Mouse (Mus musculus) heart, postnatal 14 days (tissue): ENCODE results near the gene Dstn. TPM values are rescaled to one million over a fixed set of nuclear protein-coding genes. Genes with fewer than 3 reads are reported as not detected.

Experiments
- DNase-seq, 2 experiments: peaks; one replicate each; pipeline ENCODE4 v3.0.0; 2021 to 2022
- intact Hi-C: fragments of 180-260 bp; cut with DNase I; formaldehyde crosslinking; loops from one replicate; pipeline ENCODE4 v1.15.1; 2025
- total RNA-seq, 2 experiments: library from RNA; stranded (reverse); gene quantifications; 2 replicates each; pipeline ENCODE4 v1.2.3; 2021

The Dstn gene
- total RNA-seq, 2 experiments from 2014 or later = 321 to 347 TPM

DNA sequence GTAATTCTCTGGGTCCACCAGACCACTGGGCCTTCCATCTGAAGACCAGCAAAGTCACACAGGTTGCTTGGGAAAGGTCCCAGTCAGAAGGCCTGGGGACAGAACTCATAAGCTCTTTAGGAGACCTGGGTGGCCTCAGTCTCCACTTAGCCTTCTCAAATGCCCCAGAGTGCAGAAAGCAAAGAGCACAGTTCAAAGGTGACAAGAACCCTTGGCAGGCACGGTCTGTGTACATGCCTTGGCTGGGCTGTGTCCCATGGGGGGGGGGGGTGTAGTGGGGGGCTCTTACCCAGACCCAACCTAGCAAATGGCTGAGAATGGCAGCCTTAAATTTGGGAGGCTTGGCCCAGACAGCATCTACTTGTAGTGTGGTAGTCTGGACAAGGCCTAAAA lies 35.9 kb downstream of the Dstn start:
- no peak for DNase-seq
- intact Hi-C loops = no loop called here

DNA sequence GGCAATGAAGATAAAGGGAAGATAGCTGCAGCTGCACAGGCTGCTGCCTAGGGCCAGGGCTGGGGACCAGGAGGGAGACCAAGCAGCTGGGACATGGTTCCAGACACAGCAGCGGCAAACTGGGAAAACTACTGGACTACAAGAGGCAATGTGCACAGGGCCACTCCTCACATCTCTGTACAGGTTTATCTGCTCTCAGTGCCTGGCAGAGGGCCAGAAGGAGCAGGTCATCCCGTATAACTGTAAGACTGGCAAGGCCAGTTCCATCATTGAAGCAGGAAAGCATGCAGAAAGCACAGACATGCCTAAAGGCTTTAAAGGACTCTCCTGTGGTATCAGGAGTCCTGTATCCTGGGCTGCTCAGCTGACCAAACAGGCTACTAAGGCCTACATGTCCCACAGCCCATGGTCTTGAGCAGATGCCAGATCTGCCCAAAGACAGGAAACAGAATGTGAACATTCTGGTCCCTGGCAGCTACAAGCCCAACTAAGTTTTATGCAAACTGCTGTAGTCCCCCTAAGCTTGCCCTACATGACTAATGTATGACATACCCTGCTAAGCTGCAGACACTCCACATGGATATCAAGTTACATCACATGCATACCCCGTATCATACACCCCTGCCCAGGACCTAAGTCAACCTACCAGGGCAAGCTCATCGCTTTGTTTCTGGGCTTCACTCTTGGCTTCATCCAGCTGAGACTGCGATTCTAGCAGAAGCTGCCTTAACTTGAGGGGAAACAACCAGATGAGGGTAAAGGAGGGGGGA lies 36.6 kb downstream of the Dstn start:
- peak; percentile 19 to 30 for DNase-seq
- intact Hi-C loops = no loop called here

DNA sequence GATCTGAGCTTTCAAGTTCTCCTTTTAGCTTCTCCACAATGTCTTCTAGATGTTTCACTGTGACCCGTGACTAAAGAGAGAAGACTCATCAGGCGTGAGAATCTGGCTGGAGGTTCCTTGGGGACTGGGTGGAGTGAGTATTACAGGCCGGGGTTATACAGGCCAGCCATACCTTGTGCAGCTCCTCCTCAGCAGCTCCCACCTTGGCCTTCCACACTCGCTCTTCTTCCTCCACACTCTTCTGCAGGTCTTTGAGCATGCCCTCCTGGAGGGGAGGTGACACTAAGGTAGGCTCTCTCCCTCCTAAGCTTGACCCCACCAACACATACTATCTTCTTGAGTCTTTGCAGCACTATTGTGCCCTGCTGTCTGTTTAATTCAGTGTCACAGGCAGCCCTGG lies 38.8 kb downstream of the Dstn start:
- no peak for DNase-seq
- intact Hi-C loops = no loop called here

DNA sequence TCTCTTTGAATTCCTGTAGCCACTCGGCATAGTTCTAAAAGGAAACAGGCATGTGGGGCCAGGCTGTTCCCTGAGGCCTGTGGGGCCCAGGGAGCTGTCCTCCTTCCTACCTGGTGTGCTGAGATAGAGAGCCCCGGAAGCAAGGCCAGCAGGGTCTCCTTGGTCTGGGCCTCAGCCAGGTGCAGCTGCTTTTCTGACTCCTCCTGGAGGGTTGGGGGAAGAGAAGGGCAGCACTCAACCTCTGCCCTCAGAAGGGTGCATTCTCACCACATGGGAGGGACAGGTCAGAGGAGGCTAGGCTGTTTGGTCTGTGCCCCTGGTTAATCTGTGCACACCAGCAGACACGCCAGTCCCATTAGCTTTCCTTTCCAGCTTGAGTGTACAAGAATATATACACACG lies 39.9 kb downstream of the Dstn start:
- no peak for DNase-seq
- intact Hi-C loops = no loop called here

DNA sequence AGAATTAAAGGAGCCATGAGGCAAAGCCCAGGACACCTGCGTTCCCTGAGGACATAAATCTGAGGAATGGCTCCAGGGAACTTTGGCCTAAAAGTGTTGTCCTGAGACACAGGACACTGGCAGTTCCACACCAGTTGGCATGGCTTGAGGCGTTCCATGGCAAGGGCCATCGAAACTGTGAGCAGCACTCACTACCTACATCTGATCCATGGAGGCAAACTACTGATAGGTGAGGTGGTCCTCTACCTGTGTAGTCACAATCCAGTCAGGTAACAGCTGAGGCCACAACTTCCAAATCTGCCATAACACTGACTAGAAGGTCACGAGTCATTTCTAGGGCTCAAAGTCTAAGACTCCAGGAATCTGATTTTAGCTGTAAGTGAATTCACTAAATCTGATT lies 40.6 kb downstream of the Dstn start:
- intact Hi-C loops = no loop called here
- no peak for DNase-seq

DNA sequence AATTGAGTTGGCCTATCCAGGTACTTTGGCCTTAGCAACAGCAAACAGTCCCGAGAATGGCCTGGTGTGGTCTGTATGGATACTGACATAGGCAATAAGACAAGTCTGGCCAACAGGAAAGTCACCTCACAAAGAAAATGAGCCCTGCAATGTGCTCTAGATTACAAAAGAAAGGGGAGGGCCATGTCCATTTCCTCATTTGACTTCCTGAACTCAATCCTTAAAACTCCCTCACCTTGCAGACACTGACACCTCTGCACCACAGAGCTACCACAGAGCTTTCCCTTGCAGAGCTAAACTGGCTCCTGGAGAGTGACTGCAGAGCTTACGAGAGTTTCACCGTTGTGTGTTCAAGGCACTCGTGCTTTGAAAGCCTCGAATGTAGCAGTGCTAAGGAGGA lies 47.1 kb downstream of the Dstn start:
- DNase-seq = no peak
- intact Hi-C loops = no loop called here

DNA sequence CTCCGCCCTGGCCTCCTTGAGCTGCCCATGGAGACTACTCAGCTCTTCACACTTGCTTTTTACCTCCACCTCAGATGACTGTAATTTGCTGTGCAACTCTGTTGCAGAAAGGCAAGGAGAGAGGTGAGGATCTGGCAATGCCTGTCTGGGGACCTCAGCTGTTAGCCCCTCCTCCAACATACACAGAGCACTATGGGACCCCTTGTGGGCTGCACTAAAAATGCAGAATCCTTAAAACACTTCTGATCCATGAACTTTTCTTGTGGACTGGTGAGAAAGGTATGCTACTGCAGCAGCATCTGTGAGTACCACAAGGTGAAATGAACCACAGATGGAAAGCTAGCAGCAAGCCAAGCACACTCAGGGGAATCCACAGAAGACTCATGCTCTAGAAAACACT lies 48.2 kb downstream of the Dstn start:
- DNase-seq = no peak
- intact Hi-C loops = no loop called here

DNA sequence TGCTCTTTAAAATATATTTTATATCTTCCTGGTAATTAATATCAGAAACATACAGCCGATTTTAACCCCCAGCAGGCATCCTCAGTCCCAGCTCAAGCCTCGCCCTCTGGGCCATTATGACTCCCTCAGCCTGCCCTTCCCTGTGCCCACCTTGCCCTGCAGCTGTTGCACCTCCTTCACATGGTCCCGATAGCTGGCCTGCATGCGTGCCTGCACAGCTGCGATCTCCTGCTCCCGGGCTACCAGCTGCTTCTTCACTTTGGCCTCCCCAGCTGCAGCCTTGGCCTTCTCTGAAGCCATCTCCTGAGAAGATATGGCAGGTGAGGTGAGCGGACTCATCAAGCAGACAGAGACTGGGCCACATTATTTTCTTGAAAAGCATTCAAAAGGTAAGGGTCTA lies 54.1 kb downstream of the Dstn start:
- DNase-seq = no peak
- intact Hi-C loops = no loop called here

DNA sequence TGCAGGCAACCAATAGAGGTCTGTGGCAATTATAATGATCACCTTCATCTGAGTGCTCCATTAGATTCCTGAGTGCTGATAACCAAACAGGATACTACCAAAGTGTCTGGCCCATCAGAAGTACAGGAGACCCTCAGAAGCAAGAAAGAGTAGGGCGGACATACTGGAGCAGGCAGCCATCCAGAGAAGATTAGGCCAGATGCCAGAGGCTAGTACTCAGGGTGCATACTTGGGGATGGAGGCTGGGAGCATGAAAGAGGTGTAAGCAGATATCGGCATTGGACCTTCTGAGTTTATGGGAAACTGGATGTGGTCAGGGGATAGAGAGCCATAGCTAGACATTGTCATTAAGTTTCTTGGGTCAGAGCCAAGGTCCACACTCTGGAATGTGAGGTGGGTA lies 55.7 kb downstream of the Dstn start:
- no peak for DNase-seq
- intact Hi-C loops = no loop called here

DNA sequence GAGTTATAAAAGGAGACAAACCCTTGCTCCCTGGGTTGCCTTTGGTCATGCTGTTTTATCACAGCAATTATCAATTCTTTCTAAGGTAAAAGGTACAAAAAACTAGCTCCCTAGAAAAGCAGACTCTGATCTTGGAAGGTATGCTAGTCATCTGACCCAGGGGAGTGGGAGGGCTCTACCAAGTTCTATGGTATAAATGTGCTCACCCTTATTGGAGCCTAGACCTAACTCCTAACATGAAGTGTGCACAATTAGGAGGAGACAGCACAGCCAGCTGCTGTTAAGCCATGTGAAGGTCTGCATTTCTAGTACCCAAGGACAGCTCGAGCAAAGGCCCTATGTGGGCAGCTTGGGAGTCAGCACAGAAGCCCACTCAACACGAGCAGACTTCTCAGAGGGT lies 56.8 kb downstream of the Dstn start:
- intact Hi-C loops = no loop called here
- no peak for DNase-seq

DNA sequence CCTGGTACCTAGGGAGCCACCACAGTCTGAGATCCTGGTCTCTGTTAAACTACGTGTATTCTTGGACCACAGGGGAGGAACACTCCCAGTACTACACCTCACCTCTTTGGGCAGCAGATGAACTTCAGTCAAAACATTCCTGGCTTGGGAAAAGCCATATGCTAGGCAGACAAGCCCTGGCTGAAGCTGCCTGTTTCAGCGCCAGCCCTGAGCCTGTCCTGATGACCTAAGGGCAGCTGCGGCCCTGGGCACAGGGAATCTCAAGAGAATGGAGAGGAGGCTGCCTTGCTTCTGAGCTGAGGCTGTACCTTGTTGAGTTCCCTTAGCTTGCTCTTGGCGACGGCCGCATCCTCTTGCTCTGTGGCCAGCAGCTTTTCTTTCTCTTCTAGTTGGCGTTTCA lies 58.0 kb downstream of the Dstn start:
- intact Hi-C loops = no loop called here
- no peak for DNase-seq

DNA sequence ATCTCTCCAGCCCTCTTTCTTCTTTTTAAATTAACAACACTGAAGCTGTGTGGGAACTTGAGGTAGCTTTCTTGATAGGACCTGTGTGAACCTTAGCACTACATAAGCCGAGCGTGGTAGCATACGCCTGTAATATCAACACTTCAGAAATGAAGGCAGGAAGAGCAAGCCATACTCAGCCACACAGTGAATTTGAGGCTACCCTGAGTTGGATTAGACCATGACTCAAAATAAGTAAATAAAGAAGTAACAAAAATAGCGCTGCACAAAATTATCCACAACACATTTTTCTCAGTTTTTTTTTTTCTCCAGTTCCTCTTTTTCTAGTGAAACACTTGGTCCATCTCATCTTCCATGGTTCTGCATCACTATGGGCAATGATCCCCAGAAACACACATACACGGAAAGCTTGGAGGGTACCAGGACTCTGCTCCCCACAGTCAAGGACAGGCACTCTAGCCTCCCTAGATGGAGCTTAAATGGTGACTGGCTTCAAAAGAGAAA lies 60.1 kb downstream of the Dstn start:
- intact Hi-C loops = no loop called here

DNA sequence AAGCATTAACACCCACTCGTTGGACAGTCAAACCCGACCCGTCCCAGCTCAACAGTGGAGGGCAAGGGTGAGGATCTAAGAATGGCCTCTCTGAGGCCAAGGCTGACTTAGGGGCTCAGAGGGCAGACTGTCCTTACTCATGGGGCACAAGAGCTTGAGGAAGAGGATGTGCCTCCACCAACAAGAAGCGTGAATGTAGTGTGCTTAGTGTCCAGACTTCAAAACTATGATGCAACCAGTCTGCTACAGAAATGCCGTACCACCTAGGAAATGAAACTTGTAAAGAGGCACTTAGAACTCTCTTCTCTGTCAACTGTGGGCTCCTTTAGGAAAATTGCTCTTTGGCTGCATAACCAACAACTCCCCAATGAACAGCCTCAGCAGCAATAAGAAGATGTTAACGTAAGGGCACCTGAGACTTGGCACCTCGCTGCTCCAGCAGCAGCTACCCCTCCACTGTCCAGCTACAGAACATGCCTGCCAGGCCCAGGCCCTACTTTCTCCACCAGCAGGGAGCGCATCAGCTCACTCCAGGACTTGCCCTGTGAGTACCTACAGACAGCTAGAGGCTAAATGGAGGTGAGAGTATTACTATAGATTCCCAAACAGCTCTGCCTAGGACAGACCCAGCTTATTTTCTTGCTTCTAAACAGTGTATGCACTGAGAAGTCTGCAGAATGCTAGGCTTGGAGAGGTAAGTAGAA lies 63.5 kb downstream of the Dstn start:
- DNase-seq = no peak
- intact Hi-C loops = no loop called here

More for the DNA sequence above, 60.1 kb downstream of the Dstn start:
- DNase-seq = no peak

DNA sequence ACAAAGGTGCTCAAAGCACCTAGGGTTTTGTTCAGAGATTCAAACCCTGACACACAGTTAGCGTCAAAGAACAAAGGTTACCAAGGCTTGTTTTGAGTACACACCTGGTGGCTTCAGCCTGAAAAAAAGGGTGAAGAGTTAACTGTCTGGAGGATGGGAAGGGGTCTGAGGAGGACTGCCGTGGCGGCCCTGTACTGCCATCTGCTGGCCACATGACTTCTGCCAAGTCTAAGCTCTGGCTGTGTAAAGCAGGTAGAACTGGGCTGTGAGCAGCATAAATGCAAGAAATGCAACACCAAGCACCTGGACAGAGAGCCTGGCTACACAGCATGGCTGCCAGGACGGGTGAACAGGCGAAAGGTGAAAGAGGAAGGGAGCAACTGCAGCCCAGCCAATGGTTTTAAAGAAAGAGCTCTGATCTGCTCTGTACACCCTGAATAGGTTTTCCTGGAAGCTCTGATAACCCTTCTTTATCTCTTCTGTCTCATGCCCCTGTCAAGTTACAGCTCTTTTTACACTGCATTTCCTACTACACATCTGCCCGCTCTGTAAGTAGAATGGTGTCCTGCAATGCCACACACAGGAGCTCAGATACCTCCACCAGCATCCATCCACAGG lies 65.8 kb downstream of the Dstn start:
- intact Hi-C loops = loop anchor here (2.0 kb wide), 2 partner anchors 114 to 142 kb away; no protein-coding TSS in a partner anchor

DNA sequence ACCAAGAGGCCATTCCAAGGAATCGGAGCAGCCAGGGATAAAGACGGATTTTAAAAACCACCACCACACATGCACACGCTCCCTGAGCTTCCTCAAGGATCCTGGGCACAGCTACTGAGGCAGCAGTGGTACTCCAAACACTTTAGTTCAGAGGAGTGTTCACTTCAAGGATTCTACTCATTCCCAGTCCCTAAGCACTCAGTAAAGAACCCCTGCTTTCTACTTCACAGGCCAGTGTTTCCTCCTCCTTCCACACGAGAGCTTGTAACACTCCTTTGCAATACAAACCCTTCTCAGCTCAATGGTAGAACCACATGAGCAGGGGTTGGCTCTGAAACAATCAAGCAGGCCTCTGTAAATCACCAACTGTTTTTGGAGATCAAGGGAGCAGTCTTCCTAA lies 67.0 kb downstream of the Dstn start:
- intact Hi-C loops = no loop called here
- no peak for DNase-seq

More for the DNA sequence above, 65.8 kb downstream of the Dstn start:
- DNase-seq = peak; percentile 66 to 80

DNA sequence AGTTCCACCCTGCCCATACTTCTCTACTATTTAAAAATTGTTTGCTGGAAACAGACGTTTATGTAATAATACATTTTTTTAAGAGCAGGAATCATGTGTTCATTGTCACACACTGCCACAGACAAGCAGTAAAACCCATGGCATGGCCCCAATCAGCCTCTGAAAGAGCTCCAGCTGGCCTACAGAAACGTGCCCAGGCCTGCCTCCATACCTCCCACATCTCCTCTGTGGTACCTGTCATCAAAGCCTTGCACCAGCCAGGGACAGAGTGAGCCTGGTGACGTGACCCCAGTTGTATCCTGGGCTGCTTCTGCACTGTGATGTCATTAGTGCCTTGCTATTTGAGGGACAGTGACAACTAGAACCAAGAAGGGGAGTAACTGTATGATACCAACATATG lies 67.8 kb downstream of the Dstn start:
- no peak for DNase-seq
- intact Hi-C loops = no loop called here

DNA sequence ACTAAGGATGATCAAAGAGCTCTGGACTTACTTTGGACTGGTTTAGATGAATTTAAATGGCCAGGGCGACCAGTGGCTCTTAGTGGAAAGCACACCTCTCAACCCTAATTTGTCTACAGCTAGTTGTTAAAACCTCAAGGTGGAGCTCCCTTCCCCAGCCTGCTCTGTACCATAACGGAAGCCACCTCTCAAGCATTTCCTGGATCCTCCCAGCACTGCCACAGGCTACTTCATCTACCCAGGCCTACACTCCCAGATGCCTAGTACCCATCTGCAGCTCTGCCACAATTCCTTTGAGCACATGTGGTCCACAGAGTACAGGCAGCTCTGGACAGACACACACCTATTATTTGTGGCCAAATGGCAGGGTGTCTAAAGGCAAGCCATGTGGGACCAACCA lies 68.4 kb downstream of the Dstn start:
- no peak for DNase-seq
- intact Hi-C loops = no loop called here

DNA sequence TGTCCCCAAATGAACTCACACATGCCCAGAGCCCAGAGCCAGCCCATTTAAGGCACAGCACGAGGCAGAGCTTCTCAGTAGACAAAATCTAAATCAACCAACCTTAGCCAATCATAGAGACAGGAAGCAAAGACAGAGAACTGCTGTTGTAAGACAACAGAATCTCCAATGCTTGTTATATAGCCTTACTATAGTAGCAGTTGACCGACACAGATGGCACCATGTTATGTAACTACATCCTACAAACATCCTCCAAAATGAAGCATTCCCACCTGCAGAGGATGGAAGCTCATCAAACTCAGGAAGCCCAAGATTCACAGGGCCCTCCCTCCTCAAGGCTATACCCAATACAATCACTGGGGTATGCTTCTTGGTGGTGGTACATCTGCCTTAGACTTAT lies 72.4 kb downstream of the Dstn start:
- DNase-seq = no peak
- intact Hi-C loops = no loop called here

DNA sequence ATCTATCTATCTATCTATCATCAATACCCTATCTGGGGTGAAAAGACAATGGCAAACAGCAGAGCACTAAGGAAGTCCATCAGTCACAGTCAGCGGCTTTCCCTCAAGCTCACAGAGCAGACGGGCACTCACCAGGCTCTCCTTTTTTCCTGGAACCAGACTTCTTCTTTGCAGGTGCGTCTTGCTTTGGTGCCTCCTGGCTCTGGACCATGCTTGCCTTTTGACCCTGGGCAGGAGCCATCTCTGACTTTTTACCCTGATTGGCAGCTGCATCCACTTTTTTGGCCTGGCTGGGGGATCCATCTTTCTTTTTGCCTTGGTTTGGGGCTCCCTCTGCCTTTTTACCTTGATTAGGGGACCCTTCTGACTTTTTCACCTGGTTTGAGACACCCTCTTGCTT lies 72.9 kb downstream of the Dstn start:
- intact Hi-C loops = no loop called here
- DNase-seq = no peak

DNA sequence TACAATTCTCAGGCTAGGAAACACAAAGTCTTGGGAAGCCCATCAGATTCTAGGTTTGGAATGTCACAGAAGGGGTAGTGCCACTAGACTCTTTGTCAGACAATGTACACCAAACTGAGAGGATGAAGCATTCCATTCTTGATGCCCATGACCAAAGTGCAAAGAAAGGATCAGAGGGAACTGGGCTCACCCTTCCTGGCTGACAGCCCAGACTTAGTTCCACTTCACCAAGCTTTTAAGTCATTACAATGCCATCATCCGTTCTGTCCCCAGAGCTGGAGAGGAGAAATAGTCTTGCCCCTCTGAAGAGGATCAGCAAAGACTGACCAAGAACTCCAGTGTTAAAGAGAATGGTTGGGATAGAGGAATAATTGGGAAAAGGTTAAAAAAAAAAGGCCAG lies 75.9 kb downstream of the Dstn start:
- peak in 1 of 2 experiments; percentile 33 for DNase-seq
- intact Hi-C loops = no loop called here

DNA sequence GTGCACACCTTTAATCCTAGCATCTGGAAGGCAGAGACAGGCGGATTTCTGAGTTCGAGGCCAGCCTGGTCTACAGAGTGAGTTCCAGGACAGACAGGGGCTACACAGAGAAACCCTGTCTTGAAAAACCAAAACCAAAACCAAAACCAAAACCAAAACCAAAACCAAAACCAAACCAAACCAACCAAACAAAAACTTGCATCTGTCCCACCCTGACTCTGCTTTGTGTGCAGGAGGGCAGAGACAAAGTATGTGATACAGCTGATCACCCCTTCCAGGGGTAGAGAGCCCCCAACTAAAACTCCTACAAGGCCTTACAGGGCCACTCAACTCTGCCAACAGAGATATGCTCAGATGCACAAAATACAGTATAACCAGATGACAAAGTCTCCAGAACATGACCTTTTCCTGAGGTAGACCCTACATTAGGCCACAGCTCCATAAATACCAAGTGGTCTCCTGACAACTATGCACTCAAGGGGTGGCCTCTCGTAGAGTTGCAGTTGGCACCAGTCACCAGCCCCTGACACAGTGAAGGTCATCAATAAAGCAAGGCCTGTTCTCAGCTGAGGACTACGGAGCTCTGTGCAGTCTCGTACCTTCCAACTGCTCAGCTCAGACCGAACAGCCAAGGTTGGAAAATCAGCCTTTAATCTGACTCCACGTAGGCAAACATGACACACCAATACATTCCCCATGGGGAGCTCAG lies 77.0 kb downstream of the Dstn start:
- intact Hi-C loops = no loop called here
- DNase-seq = no peak
